Mouse (Mus musculus): Measurements from ENCODE around the gene Gldc.
"Not testable (repeated sequence)": the region's sequence is repeated elsewhere in the genome, so short reads cannot be mapped to it uniquely, and the experiment has no call there.

Gene Gldc

DNA sequence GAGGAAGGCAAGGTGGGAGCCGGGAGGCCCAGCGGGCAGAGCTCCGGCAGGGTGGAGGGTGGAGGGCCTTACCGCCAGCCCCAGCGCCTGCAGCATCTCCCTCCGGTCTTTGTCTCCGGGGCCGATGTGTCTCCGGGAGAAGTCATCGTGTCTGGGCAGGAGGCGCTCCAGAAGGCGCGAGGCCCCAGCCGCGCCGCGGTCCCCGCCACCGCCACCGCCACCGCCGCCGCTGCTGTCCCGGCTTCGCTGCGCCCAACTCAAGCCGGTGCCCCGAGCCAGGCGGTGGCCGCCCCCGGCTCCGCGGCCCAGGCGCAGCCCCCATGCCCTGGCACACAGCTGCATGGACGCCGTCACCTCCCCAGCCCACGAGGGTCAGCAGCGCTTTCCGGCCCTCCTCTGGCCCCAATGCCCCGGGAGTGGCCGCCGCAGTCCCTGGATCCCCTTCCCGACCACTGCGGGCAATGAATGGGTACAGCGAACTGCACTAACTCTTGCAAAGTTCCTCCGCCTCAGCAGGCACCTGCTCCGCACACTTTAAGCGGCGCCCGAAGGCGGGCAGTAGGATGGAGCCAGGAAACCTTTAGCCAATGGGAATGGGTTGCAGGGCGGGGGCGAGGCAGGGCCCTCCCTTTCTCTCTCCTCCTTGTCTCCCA is at the start of gene Gldc:
Gldc (minus strand) TSS at position 511 of the 653 bp plus-strand sequence.
- peak; percentile 27 for DNase-seq

DNA sequence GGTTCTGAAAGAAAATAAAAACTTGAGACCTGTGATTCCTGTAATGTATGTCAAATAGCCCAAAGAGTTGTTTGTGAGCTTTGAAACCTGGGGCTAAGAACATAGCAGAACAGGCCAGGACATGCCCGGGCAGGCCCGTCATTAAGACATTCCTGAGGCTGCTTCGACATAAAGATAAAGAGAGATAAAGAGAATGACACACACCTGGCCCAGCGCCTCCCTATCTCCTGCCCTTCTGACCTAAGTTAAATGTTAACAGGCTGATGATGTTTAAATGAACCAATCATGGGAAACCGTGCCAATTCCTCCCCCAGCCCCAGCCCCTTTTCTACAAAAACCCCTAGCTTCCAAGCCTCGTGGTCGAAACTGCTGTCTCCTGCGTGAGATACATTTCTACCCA is 47.4 kb upstream of the Gldc start:
- not testable (repeated sequence) for DNase-seq

DNA sequence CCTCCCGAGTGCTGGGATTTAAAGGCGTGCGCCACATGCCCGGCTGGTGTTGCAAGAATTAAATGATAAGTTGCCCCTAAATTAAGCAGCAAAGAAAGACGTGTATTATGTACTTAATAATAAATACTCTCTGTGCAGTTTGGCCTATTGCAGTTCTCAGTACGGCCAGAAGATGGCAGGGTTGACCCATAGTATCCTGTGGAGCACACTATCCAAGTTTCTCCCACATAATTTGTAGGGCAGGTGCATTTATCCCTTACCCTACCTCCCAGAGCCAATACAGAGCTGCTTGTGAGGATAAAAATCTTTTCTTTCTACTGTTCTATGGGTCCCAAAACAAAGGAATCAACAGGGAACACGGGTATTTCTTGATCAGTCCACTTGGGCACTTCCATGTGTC is 42.1 kb upstream of the Gldc start:
- peak; percentile 63 for DNase-seq

DNA sequence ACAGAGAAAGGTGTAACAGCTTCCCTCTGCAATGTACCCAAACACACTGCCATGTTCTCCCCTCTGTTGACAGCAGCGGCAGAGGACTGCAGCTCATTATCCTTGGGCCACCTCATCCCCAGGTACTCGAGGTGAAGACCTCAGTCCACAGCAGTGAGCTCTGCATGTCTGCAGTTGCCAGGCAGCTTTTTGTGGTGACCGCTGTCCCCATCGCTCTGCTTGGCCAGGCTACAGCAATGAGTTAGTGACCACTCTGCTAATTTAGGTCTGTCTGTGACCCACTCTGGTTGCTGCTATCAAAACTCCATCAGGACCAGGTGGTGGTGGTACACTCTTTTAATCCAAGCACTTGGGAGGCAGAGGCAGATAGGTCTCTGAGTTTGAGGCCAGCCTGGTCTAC is 41.0 kb upstream of the Gldc start:
- DNase-seq: no peak

DNA sequence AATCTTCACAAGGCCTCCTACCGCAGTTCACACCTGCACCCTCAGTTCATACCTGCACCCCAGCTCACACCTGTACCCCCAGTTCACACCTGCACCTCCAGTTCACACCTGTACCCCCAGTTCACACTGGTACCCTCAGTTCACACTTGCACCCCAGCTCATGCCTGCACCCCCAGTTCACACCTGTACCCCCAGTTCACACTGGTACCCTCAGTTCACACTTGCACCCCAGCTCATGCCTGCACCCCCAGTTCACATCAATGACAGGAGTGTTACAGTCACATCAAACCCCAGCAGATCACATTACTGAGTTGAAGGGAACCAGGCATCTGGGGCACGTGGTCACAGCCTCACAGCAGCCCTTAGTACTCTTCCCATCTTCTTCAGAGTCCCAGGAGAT is 40.5 kb upstream of the Gldc start:
- not testable (repeated sequence) for DNase-seq

DNA sequence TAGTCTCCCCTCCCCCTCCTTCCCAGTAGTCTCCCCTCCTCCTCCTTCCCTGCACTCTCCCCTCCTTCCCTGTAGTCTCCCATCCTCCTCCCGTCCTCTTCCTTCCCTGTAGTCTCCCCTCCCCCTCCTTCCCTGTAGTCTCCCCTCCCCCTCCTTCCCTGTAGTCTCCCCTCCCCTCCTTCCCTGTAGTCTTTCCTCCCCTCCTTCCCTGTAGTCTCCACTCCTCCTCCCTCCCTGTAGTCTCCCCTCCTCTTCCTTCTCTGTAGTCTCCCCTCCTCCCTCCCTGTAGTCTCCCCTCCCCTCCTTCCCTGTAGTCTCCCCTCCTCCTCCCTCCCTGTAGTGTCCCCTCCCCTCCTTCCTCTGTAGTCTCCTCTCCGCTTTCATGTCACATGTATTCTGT is 38.8 kb upstream of the Gldc start:
- DNase-seq: no peak

DNA sequence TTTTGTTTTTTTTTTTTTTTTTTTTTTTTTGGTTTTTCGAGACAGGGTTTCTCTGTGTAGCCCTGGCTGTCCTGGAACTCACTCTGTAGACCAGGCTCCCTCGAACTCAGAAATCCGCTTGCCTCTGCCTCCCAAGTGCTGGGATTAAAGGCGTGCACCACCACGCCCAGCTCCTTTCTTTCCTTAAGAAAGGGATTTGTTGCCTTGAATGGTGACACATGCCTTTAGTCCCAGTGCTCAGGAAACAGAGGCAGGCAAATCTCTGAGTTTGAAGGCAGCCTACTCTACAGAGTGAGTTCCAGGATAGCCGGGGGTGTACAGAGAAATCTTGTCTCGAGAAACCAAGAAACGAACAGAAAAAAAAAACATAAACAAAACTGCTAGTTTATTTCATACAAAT is 33.8 kb upstream of the Gldc start:
- DNase-seq: not testable (repeated sequence)

DNA sequence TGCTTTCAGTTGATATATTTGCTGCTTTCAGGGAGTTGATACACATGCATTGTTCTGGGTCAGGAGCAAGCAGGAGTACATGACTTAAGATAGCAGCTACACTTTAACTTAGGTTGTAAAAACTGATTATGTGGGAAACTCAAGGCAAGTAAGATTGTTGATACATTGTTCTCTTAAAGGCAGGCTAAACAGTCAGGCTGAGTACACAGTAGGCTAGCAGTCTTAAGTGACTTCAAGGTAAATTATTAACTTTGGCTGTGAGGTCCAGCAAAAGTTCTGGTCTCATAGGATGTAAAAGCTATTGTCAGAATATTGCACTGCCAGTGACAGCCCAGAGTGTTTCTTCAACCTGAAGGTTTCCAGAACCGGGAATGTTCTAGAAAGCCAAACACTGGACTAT is 31.8 kb upstream of the Gldc start:
- DNase-seq: no peak

DNA sequence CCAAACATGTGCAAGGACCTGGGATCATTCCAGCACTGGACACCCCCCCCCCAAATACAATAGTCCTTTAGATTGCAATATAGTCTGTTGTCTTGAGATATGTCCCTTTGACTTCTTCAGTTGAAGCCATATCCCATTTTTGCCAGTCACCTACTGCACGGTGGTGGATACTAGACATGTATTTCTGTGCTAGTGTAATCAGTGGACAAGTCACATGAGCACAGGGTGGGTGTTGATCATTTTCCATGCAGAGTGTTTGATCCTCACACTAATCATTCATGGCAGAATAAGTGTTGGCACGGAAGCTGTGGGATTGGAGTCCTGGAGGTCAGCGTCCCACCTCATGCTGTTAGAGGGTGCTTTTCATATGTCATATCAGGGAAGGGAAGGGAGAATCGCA is 30.6 kb upstream of the Gldc start:
- no peak for DNase-seq

DNA sequence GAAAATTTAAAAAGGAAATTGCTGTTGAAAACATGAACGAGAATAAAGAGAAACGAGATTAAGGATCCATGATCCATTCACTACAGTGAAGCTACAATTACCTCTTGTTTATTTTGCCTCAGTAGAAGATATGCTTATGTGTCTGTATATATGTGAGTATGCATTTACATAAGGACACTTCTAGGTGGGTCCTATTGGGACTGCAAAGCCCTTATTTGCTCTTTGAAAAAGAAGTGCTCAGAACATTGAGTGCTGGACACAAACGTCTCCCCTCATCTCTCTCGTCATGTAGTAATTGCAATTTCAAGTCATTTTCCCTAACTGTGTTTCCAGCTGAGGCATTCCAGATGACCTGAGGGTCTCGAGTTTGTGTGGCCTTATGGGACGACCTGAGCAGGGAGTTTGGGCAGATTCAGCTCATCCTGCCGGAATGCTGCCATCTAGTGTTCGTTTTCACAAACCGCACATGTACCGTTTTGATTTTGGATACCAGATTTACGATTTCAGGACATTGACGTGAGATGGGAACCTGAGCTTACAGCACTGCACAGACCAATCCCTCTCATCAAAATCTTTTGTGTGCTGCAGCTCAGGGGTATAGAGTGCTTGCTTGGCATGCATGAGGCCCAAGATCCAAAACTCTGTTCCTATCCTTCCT is 30.1 kb upstream of the Gldc start:
- DNase-seq: peak; percentile 41

DNA sequence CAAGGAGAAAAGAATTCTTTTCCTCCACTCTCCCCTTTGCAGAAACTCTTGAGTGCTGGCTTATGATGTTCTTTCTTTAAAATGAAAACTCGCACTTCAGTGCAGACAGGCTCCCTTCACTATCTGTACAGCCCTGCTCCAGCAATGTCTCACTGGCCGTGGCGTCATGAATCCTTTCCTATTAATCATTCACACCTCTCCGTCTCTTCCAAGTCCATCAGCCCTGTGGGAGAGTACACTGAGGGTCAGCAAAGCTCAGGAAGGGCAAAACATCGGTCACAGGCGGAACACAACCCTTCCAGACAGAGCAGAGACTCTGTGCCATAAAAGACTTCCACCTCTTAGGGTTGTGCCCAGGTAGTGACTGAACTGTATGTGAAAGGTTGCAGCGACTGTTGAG is 26.9 kb upstream of the Gldc start:
- no peak for DNase-seq

DNA sequence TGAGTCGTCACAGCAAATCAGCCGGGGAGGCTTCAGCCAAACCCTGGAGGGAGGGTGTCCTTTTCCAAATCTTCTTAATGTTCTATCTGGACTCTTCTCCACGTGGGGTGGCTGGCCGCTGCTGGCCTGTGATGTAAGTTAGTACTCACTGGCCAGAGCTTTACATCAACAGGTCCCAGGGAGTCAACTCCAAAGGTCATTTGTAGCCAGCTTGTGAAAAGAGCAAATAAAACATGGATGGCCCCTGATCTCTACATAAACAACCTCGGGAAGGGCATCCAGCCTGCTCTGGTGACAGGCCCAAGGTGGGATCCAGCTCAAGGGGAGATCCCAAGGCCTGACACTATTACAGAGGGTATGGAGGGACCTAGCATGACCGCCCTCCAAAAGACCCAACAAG is 19.8 kb upstream of the Gldc start:
- DNase-seq: no peak

DNA sequence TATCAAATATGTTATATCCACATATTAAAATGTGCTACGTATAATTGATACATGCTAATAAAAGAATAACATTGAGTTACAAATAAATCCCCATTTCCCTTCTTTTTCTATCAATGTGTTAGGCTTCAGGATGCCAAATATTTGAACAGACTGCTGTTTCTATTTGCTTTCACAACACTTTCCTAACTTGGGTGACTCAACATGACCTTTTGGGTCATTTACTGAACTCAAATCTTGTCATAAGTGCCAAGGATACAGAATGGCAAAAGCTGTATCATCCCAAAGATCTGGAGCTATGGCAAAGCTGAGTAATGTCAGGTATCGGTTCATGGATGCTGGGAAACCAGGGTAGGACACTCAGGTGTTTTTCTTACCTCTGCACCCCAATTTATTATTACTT is 12.0 kb upstream of the Gldc start:
- no peak for DNase-seq

DNA sequence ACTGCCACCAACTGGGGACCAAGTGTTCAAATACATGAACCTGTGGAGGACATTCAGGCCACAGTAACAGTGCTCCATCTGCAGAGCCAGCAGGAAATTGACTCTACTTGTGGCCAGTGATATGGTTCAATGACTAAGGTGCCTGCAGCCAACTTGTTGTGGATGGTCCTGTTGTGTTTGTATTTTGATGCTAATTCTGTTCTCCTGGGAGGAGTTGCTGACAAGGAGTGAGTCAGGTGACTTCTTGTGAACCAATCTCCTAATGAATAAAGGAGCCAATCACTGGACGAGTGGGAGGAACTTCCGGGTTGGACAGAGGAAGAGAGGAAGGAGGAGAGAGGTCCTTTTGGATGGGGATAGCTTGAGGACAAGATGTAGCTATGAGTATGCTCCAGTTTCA is 10.3 kb upstream of the Gldc start:
- no peak for DNase-seq

DNA sequence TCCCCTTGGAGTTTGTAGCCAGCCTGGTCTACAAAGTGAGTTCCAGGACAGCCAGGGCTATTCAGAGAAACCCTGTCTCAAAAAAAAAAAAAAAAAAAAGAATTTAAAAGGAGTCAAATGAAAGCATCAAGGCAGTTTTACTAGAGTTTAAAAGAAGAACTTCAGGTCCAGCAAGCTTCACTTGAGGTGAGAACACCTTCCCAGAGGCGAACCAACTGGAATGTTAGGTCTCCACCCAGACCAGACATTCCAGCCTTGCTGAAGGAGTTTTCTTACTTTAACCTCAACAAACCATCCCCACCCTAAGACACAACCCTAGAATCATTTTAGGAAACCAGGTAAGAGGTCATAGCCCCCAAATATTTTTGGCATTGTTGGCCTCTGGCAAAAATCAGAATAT is 4.8 kb upstream of the Gldc start:
- DNase-seq: no peak

DNA sequence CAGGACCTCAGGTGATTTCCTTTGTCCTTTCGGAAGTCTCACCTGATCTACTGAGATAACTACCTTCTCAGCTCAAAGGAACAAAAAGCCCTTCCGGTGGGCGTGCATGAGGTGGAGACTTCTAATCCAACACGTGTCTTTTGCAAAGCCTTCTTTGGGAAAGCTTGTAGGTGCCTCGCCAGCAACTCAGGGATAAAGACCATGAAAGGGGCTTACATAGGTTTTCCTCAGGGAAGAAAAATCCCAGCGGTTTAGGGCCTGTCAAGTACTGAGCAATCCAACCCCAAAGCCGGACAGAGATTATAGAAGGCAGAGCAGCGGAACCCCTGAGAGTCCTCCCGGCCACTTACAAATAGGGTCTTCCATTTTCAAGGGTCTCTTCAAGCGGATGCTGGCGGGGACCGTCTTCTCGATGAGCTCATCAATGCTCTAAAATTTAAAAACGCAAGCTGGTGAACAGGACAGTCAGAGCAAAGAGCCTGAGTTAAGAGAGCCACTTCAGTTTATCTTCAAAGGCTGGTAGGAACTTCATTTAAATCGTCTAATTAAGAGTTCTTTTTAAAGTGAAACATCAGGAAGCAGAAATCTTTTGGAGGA is 1.1 kb downstream of the Gldc start:
- DNase-seq: no peak

DNA sequence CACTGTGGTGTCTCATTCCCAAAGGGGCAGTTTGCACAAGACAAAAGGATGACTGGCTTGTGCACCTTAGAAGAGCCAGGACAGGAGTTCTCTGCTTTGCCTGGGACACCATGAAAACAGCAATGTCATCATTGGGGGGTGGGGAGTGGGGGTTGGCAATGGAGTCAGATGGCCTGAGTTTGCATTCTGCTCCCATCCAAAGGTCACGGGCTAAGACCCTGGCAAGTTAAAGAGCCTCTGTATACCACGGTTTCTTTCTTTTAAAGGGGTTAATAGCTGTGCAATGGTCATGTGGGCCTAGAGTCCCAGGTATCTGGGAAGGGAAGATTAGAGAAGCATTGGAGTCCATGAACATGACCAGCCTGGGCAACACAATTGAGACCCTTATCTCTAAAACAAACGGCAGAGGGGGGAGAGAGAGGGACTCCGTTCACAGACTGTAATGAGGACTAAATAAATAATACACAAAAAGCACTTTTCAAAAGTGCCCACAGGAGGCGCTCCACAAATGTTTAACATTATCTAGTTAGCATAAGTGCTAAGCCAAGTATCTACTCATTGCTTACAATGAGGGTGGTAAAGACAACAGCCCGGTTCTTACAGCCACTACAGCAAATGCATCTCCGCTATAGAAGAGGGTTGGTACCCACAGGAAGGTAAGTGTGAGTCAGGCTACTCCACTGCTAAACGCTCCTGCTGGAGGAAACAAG is 3.7 kb downstream of the Gldc start:
- DNase-seq: no peak

DNA sequence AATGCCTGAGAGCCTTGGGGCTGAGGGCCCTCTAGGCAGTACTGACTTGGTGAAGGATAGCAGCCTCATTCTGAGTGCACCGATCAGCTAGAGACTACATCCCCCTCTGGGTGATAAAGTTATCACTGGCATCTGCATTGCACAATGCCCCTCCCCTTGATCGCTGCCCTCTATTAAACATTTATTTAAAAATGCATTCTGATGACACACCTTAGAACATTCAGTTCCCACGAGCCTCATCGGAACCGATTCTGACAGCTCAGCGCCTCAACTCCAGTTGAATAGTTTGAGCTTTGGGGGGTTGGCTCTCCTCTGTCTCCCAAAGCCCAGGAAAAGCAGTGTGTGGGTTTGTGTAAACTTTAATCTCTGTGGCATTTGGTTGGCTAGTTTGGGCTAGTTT is 4.9 kb downstream of the Gldc start:
- no peak for DNase-seq

DNA sequence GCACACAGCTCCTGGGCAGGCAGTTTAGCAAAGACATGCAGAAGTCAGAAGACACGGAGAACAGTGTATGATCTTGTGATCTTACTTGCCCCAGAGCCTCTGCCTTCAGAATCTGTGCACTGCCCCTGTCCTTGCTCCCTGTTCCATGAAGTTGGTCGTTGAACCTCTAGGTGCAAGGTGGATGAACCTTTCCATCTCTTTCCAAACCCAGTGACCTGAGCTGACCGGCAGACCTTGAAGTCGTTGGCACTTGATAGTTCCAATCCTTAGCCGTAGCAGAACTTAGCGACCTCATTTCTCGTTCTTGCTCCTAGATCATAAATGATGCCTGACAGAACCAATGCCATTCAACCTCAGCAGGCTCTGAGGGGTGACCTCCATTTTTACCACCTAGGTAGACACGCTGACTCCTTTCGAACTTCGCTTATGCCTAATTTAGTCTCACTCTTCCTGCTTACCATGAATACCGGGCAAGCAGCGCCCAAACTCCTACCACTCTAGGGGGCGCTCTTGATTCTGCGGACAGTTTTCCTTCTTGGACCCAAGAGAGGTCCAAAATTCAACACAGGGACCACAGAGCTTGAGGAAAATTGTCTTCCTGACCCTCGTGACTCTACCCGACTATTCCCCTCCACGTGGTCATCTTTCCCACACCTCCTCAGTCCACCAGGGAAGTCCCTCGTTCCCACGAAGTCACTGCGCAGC is 8.3 kb downstream of the Gldc start:
- no peak for DNase-seq

DNA sequence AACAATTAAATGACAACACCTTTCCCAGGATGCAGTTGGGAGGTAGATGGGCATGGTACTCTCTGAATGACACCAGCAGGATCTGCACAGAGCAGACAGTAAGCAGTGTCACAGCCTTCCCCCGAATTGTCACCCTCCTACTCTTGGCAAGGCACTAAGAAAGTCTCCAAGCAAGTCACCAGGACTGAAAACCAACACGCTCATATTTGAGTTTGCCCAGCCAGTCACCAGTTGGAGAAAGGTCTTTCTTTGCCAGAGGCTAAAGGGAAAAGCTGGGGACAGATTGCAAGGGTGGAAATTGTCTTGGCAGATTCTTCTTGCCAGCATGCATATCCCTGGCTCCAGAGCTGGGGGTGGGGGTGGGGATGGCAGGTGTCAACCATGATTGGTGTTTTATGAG is 11.0 kb downstream of the Gldc start:
- DNase-seq: no peak

DNA sequence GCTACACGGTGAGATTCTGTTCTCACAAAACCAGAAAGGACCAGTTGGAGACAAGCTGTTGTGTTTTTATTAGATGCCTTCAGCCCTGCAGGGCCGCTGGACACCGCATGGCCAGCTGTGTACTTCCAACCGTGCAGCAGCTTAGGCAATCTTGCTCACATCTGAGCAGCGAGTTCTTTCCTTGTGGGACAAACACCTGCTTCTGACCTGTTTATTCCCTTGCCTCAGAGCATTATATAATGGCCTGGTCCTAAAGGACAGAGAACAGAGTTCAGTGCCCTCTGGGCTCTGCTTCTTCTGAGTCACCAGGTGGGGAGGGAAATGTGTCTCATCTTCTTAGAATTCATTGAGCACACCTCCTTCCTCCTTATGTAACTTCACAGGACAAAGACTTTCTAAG is 12.4 kb downstream of the Gldc start:
- no peak for DNase-seq

DNA sequence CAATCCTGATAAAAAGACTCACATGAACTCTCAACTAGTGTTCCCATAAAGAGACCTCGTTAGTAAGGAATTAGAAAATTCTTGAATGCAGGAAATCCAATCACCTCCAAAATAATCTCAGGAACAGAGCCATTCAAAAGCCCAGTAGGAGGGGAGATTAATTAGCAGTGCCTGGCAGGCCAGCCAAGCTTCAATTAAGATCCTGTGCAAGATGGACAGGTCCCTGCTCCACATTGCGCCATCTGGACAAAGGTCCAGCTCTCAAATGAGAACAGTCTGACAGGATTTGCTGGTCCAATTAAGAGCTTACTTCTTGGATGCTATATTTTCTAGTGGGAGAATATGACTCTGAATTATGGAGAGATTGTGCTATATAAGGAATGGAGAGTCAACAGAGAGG is 15.2 kb downstream of the Gldc start:
- DNase-seq: no peak

DNA sequence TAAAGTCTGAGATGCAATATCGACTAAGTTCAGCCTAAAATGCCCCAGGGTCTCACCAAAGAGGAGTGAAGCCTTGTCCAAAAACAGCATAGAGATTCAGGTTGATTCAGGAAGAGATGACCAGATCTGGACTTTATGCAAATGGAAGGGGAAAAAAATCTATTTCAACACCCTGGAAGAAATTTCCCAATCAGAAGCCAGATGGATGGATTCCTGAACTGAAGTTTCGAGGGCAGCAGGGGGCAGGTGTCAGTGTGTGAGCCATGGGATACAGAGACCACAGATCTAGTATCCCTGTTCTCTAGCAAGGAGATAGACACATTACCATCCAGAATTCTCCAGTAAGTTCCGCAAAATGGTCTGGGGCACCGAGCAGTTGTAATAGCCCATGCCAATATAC is 17.0 kb downstream of the Gldc start:
- no peak for DNase-seq

All from lung, postnatal 10 days (tissue).